Mouse (Mus musculus) megakaryocyte-erythroid progenitor cell, adult 5-6 weeks (primary cell): ENCODE measurements around the gene Gm21319. TPM values are rescaled to one million over a fixed set of nuclear protein-coding genes. Genes with fewer than 3 reads are reported as not detected.
"Not testable (repeated sequence)": the region's sequence is repeated elsewhere in the genome, so short reads cannot be mapped to it uniquely, and the experiment has no call there.

Experiments
- ATAC-seq: replicated peaks from 2 replicates; pipeline ENCODE4 v1.8.0; 2016; ENCODE audit warnings: mild to moderate bottlenecking, inconsistent platforms; ENCODE audit not compliant: severe bottlenecking, poor library complexity, low FRiP score, low TSS enrichment
- total RNA-seq, 2 experiments: library from RNA; stranded (forward) in 1 of 2; stranded (reverse) in 1 of 2; fragments of 200-1000, 215-1000 nt in 1 of 2; fragments of >200 nt in 1 of 2; fragmentation: Nextera tagmentation in 1 of 2; gene quantifications; 2 replicates each; pipeline ENCODE4 v1.2.3; 2014 to 2017

Gene Gm21319
- total RNA-seq (2014; fragmentation: Nextera tagmentation) (not detected in 2 replicates), total RNA-seq (2017) (not detected in 2 replicates)

- not testable (repeated sequence) for ATAC-seq
Observed at GRCm38 (mm10) chr12:87775655-87776054, at the start of gene Gm21319. Gene Gm21319, minus strand, starts transcription at chr12:87775755.

GRCm38 (mm10) chr12:87816277-87816676 lies 40.7 kb upstream of the Gm21319 start, which contains the start of gene BB287469:
Gene BB287469, plus strand, starts transcription at chr12:87816577.
- not testable (repeated sequence) for ATAC-seq

GRCm38 (mm10) chr12:87797971-87798370 lies 22.4 kb upstream of the Gm21319 start:
- not testable (repeated sequence) for ATAC-seq

- not testable (repeated sequence) for ATAC-seq
Observed at GRCm38 (mm10) chr12:87795212-87795611, 19.7 kb upstream of the Gm21319 start, which contains the start of gene Gm21936. Gene Gm21936, plus strand, starts transcription at chr12:87795512.

Other genes starting within 250 kb of the Gm21319 start
- gene Oog1, start 173.1 kb downstream of the Gm21319 start, total RNA-seq (2014; fragmentation: Nextera tagmentation): not detected in 2 replicates
- not detected in 2 replicates for gene Oog1, start 173.1 kb downstream of the Gm21319 start, total RNA-seq (2017)
- not detected in 2 replicates for gene Gm4027, start 156.9 kb downstream of the Gm21319 start, total RNA-seq (2014; fragmentation: Nextera tagmentation)
- gene Gm4027, start 156.9 kb downstream of the Gm21319 start, total RNA-seq (2017): not detected in 2 replicates
- gene Gm16381, start 131.1 kb downstream of the Gm21319 start, total RNA-seq (2014; fragmentation: Nextera tagmentation): not detected in 2 replicates
- not detected in 2 replicates for gene Gm16381, start 131.1 kb downstream of the Gm21319 start, total RNA-seq (2017)
- gene Gm21936, start 19.8 kb upstream of the Gm21319 start, total RNA-seq (2014; fragmentation: Nextera tagmentation): not detected in 2 replicates
- gene Gm21936, start 19.8 kb upstream of the Gm21319 start, total RNA-seq (2017): not detected in 2 replicates
- not detected in 2 replicates for gene BB287469, start 40.8 kb upstream of the Gm21319 start, total RNA-seq (2014; fragmentation: Nextera tagmentation)
- not detected in 2 replicates for gene BB287469, start 40.8 kb upstream of the Gm21319 start, total RNA-seq (2017)
- not detected in 2 replicates for gene Gm2001, start 66.6 kb upstream of the Gm21319 start, total RNA-seq (2014; fragmentation: Nextera tagmentation)
- not detected in 2 replicates for gene Gm2001, start 66.6 kb upstream of the Gm21319 start, total RNA-seq (2017)
- not detected in 2 replicates for gene Gm2016, start 98.3 kb upstream of the Gm21319 start, total RNA-seq (2014; fragmentation: Nextera tagmentation)
- not detected in 2 replicates for gene Gm2016, start 98.3 kb upstream of the Gm21319 start, total RNA-seq (2017)
- gene Gm2022, start 119.6 kb upstream of the Gm21319 start, total RNA-seq (2014; fragmentation: Nextera tagmentation): not detected in 2 replicates
- not detected in 2 replicates for gene Gm2022, start 119.6 kb upstream of the Gm21319 start, total RNA-seq (2017)
- gene Gm2035, start 144.1 kb upstream of the Gm21319 start, total RNA-seq (2014; fragmentation: Nextera tagmentation): not detected in 2 replicates
- gene Gm2035, start 144.1 kb upstream of the Gm21319 start, total RNA-seq (2017): not detected in 2 replicates
- not detected in 2 replicates for gene Gm2042, start 178.3 kb upstream of the Gm21319 start, total RNA-seq (2014; fragmentation: Nextera tagmentation)
- not detected in 2 replicates for gene Gm2042, start 178.3 kb upstream of the Gm21319 start, total RNA-seq (2017)
- gene Gm2075, start 236.1 kb upstream of the Gm21319 start, total RNA-seq (2014; fragmentation: Nextera tagmentation): not detected in 2 replicates
- gene Gm2075, start 236.1 kb upstream of the Gm21319 start, total RNA-seq (2017): not detected in 2 replicates
- gene Gm6803, start 243.0 kb upstream of the Gm21319 start, total RNA-seq (2014; fragmentation: Nextera tagmentation): not detected in 2 replicates
- gene Gm6803, start 243.0 kb upstream of the Gm21319 start, total RNA-seq (2017): not detected in 2 replicates